Mouse (Mus musculus) left cerebral cortex, postnatal 14 days (tissue): ENCODE results near the gene 1700019D03Rik. TPM values are rescaled to one million over a fixed set of nuclear protein-coding genes. Genes with fewer than 3 reads are reported as not detected.

Source experiments
- DNase-seq, 2 experiments: peaks; one replicate each; pipeline ENCODE4 v3.0.0; 2021 to 2022; ENCODE audit warnings: low spot score in 2 of 2, mixed read lengths in 1 of 2
- intact Hi-C: fragments of 180-260 bp; cut with DNase I; formaldehyde crosslinking; loops from one replicate; pipeline ENCODE4 v1.15.1; 2025
- long read RNA-seq, 2 experiments: library from polyadenylated mRNA; stranded (forward); transcript quantifications; one replicate each; pipeline ENCODE4 v2.0.0; 2021
- total RNA-seq, 2 experiments: library from RNA; stranded (reverse); gene quantifications; 2 replicates each; pipeline ENCODE4 v1.2.3; 2021

The 1700019D03Rik gene
- 10 to 100 TPM; 15.6 to 19.1 TPM for total RNA-seq
- long read RNA-seq, experiment 1, transcript 1700019D03Rik-201 (2 exons, 3,641 nt): major isoform, 8 of 11 reads
- long read RNA-seq, experiment 1, partial matches to known transcripts: 0 of 11 reads
- long read RNA-seq, experiment 1, other reads (novel, unspliced or antisense): 3 of 11 reads
- long read RNA-seq, experiment 2, partial matches to known transcripts: 0 of 3 reads
- long read RNA-seq, experiment 2, other reads (novel, unspliced or antisense): 2 of 3 reads

DNA sequence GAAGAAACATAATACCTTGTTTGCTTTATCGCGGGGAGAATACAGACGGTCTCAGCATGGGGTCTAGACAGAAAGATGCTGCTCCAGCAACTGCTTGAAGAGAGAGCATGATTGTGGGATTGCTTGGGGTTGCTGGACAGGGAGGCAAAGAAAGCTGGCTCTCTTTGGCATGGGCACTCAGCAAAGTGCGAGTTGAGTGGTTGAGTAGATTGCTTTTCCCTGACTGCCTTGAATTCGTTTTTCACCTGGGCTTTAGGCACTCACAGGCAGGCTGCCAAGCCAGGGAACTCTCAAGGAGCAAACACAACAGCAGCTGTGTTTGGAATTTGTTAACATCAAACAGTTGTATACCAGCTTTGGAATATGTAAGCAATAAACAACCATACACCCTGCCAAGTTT lies at the start of gene 1700019D03Rik:
Gene 1700019D03Rik (minus strand): TSS at position 101 of the 400 bp plus-strand sequence.
- DNase-seq: no peak

DNA sequence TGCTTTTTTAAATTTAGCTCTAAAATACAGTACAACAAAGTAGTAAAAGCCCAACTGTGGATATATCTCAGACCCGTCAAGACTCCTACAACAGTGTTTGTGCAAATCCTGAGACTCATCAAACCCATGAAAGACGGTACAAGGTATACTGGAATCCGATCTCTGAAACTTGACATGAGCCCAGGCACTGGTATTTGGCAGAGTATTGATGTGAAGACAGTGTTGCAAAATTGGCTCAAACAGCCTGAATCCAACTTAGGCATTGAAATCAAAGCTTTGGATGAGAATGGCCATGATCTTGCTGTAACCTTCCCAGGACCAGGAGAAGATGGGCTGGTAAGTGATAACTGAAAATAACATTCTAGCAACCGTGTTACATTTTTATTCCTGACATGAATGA lies 43.9 kb upstream of the 1700019D03Rik start:
- intact Hi-C loops: no loop called here
- DNase-seq: no peak

More for the DNA sequence above, at the start of gene 1700019D03Rik:
- intact Hi-C loops: no loop called here

DNA sequence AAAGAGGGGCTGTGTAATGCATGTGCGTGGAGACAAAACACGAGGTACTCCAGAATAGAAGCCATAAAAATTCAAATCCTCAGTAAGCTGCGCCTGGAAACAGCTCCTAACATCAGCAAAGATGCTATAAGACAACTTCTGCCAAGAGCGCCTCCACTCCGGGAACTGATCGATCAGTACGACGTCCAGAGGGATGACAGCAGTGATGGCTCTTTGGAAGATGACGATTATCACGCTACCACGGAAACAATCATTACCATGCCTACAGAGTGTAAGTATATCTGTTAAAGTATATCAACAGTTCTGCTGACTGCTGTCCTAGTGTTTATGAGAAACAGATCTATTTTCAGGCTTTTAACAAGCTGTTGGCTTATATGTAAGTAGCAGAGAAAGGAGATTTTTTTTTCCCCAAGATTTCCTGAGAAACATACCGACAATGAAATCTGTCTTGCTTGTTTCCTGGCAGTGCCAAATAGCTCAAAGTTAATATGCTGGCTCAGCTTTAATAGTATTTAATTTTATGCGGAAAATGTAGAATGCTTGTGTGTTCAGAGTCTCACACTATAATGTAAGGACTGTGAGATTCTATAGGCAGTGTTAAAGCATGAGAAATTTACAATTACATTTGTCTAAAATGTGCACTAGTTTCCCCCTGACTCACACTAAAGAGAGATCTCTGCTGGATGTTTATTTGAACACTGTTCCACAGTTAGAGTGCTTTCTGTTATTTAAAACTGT lies 42.1 kb upstream of the 1700019D03Rik start:
- DNase-seq: peak; percentile 56 to 62
- intact Hi-C loops: no loop called here

DNA sequence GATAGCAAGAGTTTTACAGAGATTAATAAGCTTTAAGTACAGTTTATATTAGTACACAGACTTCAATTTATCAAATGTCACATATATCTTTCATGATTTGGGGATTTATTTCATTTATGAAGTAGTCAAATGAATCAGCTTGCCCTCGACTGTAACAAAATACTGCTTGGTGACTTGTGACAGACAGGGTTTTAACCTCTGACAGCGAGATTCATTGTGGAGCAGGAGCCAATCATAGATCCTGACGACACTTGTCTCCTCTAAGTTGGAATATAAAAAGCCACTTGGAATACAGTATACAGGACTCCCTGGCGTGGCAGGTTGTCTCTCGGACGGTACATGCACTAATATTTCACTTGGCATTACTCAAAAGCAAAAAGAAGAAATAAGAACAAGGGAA lies 41.4 kb upstream of the 1700019D03Rik start, which contains the start of gene Mstn:
Gene Mstn (plus strand): TSS at position 301 of the 400 bp plus-strand sequence.
- intact Hi-C loops: no loop called here
- no peak for DNase-seq

DNA sequence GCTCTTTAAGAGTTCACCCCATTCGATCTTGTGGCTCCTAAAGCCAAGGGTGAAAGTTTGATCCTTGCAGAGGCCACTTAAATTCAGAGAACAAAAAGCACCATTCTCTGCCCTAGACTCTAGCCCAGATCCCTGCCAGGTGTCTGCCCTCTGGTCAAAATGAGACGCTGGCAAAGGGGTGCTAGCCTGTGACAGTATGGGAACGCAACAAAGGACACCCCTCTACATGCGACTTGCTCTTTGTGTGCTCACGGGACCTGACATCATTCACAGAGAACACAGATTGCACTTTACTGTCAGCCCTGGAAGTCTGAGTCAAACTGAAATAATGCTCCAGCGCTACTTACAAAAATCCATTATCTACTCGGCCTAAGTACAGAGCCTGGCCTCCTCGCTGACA lies 40.5 kb upstream of the 1700019D03Rik start:
- DNase-seq: no peak
- intact Hi-C loops: no loop called here

DNA sequence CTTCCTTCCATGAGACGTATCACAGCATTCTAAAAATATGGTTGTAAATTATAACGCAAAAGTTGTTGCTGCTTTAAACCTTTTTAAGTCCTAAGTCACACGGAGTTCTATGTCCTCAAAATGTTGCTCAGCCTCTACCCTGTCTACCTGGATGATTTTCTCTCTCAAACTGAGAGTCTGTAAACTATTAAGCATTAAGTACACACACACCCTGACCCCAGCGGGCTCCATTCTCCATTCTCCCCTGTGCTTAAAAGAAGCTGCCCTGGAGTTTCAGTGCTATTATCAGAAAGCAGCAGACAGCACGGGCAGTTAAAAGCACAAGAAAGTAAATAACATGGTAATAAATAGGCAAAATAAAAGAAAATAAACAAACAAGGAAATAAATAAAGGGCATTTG lies 39.1 kb upstream of the 1700019D03Rik start:
- intact Hi-C loops: no loop called here
- DNase-seq: no peak

DNA sequence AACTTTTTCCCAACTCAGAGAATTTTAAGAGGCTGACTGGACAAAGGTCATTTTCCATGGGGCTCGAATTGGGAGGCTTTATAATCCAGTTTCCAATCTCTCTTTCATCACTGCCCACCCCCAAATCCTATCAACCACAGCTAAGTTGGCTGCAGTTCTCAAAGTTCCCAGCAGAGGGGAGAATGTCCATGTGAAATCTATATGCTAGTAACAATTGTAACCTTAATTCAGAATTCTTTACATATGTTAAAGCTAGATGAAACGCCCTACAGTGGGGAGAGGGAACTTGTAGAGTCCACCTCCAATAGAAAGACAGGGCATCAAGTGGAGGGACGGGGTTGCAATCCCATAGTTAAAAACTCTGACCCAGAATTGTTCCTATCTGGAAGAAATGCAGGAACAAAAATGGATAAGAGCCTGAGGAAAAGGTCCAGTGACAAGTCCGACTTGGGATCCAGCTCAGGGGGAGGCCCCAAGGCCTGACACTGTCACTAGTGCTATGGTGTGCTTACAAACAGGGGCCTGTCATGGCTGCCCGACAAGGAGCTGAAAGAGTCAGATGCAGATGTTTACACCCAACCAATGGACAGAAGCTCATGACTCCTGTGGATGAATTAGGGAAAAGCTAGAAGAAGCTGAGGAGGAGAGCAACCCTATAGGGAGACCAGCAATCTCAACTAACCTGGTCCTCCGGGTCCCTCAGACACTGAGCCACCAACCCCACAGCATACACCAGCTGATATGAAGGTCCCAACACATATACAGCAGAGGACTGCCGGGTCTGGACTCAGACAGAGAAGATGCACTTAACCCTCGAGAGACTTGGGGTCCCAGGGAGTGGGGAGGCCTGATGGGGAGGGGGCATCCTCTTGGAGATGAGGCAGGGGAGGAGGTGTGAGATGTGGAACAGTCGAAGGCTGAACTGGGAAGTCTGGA lies 33.4 kb upstream of the 1700019D03Rik start:
- DNase-seq: peak; percentile 69 to 85
- intact Hi-C loops: loop anchor here (2.0 to 5.0 kb wide), 2 partner anchors 219 to 299 kb away; partner anchors contain the start of genes Asdurf, Asnsd1 and Gm28551

DNA sequence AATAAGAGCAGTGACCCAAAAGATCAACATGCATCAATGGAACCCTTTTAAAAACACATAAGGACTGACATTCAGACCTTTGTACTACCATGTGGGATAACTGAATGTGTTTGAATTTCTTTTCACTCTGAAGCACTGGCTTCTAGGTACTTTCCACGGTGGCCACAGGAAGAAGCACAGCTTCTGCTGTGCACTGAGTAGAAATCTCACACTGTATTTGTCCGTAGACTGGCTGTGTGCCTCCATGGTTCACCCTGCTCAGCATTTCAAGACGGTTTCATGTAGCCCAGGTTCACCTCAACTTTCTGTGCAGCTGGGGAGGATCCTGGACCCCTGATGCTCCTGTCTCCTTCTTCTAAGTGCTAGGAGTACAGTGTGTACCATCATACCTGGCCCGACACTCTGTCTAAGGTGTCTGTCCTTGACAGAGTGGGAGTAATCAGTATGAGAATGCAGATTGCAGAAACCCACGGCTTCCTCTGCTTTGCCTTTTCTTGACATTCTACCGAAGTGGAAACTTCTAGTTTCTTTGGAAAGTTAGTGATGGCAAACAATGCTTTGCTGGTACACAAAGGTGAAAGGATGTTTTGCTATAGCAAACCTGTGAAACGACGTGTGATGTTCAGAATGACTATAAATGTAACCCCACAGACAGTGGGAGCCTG lies 29.9 kb upstream of the 1700019D03Rik start:
- DNase-seq: no peak
- intact Hi-C loops: loop anchor here (5.0 kb wide), 1 partner anchor 302 kb away; the partner anchor contains the start of genes Asdurf, Asnsd1 and Gm28551

DNA sequence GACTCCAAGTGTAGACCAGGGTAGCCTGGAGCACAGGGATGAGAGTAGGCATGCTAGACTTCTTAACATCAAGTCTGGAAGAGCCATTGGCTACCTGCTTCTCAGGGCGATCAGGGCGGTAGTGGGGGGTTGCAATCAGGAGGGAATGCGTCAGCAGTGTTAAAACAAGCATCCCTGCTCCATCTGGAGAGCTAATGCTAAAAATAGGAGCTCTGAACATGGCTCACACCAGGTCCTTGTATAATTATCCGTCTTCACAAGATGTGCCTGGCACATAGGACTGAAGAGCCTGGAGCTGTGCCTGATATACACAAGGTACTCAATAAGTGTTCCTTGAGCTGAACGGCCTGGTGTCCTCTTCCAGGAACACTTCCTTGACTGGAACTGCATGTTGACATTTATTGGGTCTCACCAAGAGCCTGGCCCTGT lies 17.5 kb upstream of the 1700019D03Rik start:
- intact Hi-C loops: loop anchor here (10.0 kb wide), 2 partner anchors 83 to 243 kb away; no protein-coding TSS in a partner anchor
- peak in 1 of 2 experiments; percentile 23 for DNase-seq

DNA sequence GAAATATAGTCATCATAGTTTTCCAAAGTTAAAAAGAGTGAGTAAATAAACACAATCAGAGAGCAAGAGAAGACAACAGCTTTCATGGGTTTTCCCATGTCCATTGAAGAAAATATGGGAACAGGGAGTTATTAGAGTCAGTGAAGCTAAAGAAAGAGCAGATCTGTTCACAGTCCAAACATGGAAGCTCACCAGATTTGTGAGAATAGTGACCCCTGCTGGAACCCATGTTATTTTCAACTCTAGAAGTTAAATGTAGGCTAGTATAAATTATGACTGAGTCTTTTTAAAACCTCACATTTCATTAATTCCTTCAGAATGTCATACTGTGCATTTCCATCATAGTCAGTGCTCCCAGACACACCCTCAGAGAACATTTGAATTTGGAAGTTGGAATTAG lies 12.6 kb upstream of the 1700019D03Rik start:
- peak; percentile 64 to 81 for DNase-seq
- intact Hi-C loops: loop anchor here (5.0 to 10.0 kb wide), 4 partner anchors 78 to 735 kb away; no protein-coding TSS in a partner anchor

DNA sequence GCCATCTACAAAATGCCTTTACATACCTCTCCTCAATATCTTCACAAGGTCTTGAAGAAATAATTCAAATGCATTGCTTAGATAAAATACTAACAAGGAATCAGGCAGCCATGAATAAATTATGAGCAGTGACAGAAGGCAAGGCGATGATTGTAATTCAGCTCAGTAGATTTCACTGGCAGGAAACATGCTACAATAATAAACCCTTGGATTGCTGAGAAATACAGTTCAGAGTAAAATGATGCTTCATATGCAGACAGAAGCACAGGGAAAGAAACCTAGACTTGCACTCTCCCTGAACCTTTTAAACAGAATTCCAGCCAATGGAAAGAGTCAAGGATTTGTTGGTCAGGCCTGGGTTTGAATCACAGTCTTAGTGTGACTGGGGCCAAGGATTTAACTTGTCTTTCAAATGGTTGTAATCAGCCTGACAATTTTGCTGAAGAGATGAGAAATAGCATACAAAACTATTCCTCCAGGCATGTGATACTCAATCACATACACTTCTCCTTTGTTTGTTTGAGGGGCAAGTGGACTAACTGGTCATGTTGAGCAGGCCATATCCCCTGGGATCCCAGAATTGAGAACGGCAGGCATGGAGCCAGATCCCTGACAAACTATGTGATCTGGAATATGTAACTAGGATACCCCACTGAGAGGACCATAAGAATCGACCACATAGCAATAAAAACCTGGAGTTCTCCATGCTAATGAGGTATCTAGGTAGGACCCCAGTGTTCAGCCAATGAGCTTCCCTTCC lies 1.1 kb downstream of the 1700019D03Rik start:
- intact Hi-C loops: no loop called here
- DNase-seq: peak in 1 of 2 experiments; percentile 18

DNA sequence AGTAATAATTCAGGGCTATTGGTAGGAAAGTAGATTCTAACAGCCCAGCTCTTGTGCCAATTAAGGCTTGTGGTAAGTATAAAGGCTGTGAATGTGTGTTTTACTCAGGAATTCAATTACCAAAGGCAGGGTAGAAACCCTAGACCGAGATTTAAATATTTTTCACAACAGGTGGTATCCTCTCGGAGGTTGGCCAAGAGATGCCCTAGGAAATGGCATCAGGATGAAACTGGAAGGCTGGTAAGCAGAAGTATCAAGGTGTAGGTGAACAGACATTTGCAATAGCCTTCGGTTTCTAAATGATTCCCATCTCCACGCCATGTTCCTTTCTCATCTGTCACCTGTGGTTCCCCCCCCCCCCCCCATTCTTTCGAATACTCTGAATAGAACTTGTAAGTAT lies 4.4 kb downstream of the 1700019D03Rik start:
- intact Hi-C loops: no loop called here
- DNase-seq: no peak

DNA sequence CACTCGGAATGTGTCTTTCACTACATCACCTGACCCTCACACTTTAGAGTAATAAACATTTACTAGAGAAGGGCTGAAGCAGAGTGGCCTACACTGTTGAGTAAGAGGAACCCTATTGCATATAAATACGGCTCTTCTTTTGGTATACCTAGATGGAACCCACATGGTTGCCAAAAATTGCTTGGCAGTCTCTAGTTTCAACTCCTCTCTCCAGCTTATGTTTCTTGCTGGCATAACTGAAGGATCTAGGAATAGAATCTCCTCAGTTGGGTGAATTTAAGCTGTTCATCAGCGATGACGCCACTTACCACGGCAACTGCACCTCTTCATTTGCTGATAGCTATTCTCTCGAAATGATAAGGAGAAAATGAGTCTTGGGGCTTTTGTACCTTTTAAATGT lies 5.3 kb downstream of the 1700019D03Rik start:
- intact Hi-C loops: no loop called here
- DNase-seq: peak; percentile 20 to 55

DNA sequence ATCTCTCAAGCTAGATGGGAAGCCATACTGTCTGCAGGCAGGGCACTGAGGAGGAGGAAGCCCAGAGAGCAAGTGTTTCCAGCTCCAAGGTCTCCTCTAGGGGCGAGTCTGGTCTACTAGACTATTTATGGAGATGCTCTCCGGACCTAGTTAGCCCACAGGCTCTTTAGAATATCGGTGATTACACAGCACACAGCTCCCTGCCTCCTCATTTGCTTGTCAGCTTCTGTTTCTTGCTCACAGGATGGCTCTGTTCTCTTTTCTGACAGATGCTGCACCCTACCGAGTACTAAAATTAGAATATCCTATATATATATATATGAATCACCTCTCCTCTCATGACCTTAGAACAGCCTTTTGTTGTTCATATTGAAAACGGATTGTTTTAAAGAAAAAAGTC lies 33.3 kb downstream of the 1700019D03Rik start:
- DNase-seq: peak; percentile 36 to 73
- intact Hi-C loops: no loop called here

DNA sequence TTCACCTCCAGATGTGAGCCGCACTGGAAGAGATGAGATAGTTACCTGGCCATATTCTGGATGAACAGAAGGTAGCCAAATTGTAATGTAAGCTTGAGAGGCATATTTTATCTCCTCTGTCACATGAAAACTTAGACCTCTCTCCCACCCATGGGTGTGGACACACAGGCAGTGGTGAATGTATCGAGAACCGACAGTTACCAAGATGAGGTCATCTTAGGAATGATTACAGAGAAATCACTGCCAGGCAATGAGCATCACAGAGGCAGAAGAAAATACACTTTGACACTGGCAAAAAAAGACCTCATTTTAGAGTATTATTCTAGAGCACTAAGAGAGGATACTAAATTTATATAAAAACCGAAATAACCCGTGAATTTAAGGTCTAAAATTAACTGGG lies 46.8 kb downstream of the 1700019D03Rik start:
- intact Hi-C loops: no loop called here
- DNase-seq: no peak

DNA sequence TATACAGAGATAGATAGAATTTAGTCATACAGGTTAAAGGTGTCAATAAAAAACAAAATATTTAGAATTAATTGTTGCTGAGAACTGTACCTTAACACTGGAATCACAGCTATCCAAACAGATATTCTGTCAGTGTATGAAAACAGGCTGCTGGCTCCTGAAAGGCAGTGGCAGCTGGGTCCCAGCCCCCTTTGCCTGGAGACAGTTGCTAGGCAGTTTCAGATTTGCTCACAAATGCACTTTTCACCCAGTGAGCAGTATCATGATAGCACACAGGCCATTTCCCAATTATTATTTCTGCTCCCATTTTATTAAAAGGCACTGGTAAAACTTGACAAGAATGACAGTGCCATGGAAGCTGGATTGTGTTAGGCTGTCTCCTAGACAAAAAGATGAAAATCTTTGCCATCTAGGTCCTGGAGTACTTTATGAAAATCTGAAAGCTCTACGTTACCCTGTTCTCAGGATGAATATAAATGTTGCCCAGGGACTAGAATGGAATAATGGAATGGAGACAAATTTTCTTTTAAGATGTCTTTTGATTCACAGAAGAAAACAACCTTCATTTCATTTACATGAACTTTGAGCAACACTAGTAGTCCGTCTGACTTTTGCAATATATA lies 48.0 kb downstream of the 1700019D03Rik start:
- intact Hi-C loops: no loop called here
- no peak for DNase-seq

DNA sequence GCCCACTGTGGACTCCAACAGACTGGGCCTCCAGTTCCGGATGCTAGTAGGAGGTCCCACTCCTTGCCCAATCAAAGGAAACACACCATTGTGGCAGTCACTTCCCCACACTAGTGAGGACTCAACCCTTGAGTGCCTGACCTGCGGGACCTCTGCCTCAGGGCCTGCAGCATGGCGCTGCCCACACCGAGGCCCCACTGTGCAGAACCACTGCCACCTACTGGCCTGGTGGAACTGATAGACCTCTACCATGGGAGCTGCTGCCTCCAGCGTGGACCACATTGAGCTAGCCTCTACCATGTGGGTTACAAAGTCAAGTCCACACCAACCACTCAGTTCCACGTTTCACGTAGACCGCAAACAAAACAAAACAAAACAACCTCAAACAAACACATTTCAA lies 55.4 kb downstream of the 1700019D03Rik start:
- intact Hi-C loops: no loop called here
- DNase-seq: no peak

DNA sequence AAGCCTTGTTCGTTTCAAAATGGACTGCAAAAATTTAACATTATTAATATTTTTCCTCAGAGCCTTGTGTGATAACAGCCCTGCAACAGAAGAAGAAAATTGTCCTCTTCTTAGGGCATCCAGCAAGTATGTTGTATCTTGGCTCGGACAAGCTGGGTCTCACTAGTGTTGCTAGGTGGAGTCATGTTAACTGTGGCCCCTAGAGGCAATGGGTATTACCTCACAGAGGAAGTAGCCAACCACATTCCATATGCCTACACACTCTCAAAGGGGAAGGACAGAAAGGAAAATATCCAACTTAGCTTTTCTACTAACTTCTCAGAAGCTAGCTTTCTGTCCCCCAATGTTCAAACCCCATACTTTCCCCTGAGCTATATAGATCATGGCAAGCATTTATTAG lies 56.9 kb downstream of the 1700019D03Rik start:
- DNase-seq: no peak
- intact Hi-C loops: no loop called here
